Mouse (Mus musculus) olfactory bulb, adult 2 months (tissue): ENCODE results near the gene Slc5a4b. TPM values are rescaled to one million over a fixed set of nuclear protein-coding genes. Genes with fewer than 3 reads are reported as not detected.

Experiments used
- H3K27ac ChIP-seq: fragments of 200-500 bp; 2 replicates; pipeline ENCODE4 v1.5.1; 2012; ENCODE audit warnings: low read depth, low read length; ENCODE audit not compliant: insufficient read depth
- H3K4me1 ChIP-seq: fragments of 200-500 bp; 2 replicates; pipeline ENCODE4 v1.6.1; 2012; ENCODE audit warnings: low read length; ENCODE audit not compliant: control insufficient read depth, insufficient read depth
- H3K4me3 ChIP-seq: fragments of 200-500 bp; 2 replicates; pipeline ENCODE4 v1.5.1; 2012; ENCODE audit warnings: mild to moderate bottlenecking, low read depth, low read length, moderate library complexity; ENCODE audit not compliant: insufficient read depth
- CTCF ChIP-seq: fragments of 200-500 bp; IDR thresholded peaks from 2 replicates; pipeline ENCODE4 v1.5.1; 2012; ENCODE audit warnings: low read depth, mild to moderate bottlenecking, low read length, moderate library complexity; ENCODE audit not compliant: insufficient read depth
- POLR2A ChIP-seq: fragments of 200-500 bp; IDR thresholded peaks from 2 replicates; pipeline ENCODE4 v1.6.1; 2012; ENCODE audit warnings: mild to moderate bottlenecking, low read depth, low read length, moderate library complexity; ENCODE audit not compliant: insufficient read depth
- WGBS: fragments of 180-500 bp; shearing (Covaris S2); methylation state at CpG from one replicate; pipeline ENCODE4 v1.1.7; 2018; 5-methylcytosine and 5-hydroxymethylcytosine counted together
- polyA plus RNA-seq: library from polyadenylated mRNA; stranded (reverse); fragments of >200 nt; gene quantifications from 2 replicates; pipeline ENCODE4 v1.2.4, GENCODE M21; 2012; ENCODE audit warnings: low replicate concordance; ENCODE audit not compliant: missing spikeins, insufficient read depth, insufficient read length

The Slc5a4b gene
- not detected in 2 replicates for polyA plus RNA-seq

DNA sequence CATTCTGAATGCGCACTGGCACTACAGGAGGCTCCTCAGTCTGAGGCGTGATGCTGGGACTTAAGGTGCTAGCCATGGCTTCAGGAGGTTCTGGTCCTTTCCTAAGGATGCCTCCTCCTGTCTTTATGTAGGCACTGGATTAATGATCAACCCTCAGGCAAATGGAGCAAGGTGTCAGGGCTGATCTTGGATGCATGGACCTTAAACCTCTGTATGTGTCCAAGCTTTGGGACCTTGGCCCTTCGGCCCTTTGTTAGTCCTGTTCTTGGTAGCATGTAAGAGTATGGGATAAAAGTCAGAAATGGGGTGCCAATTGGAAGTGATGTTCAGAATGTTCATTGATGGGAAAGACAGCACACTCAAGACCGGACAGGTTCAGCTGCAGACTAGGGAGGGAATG lies at the start of gene Slc5a4b:
Gene Slc5a4b, minus strand, starts transcription at position 101 of the 400 bp plus-strand sequence.
- WGBS, result 94% methylated on average over 4 of the region's 4 CpGs
- no peak within 1 kb of the TSS for H3K27ac ChIP-seq
- H3K4me3 ChIP-seq, result no peak within 1 kb of the TSS
- H3K4me1 ChIP-seq, result no peaks in the 10 kb centered on the region
- no peak for TF ChIP-seq POLR2A
- no peak for TF ChIP-seq CTCF

DNA sequence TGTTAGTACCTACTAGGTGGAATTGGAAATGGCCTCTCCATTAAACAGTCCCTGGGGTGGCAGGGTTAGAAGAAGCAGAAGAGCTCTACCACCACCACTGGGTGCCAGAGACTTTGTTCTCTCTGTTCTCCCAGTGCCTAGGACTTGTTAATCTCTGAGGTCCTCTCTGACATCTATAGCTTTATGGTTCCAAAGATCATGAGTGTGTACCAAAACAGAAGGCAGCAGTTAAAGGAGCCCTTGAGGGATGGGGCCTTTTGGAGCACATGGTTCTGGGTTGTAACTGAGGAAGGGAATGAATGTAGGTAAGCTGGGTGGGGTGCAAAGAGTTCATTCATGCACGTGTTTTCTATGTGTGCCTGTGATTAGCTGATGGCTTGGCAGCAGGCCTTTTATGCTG lies 47.2 kb upstream of the Slc5a4b start:
- Histone ChIP-seq H3K4me3 (no peak overlapping the region), H3K27ac (no peak overlapping the region), H3K4me1 (no peaks in the 10 kb centered on the region)
- no peak for TF ChIP-seq POLR2A
- 88% methylated on average over 1 of the region's 1 CpGs for WGBS

DNA sequence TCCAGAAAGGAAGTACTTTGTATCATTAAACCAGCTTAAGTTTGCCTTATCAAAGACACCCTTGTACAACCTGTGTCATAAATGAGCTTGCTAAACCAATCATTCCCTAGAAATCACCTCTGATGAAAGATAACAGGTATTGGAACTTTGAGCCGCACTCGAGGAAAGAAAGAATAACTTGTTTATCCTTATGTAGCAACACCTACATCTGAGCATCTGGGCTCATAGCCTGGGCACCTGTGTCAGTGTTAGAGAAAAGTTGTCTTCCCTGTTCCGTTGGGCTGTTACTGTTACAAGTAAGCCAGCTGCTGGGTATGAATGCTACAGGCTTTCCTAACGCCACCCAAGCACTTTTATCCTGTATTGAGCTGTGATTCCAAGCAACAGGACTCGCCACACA lies 46.8 kb upstream of the Slc5a4b start:
- TF ChIP-seq POLR2A, result no peak
- no peak for TF ChIP-seq CTCF

GRCm38 (mm10) chr10:76155911-76156310 lies 45.1 kb upstream of the Slc5a4b start:
- no peak for TF ChIP-seq POLR2A
- no peak for TF ChIP-seq CTCF
- 86% methylated on average over 7 of the region's 7 CpGs for WGBS
- no peaks in the 10 kb centered on the region for H3K4me1 ChIP-seq

More for the DNA sequence above, 46.8 kb upstream of the Slc5a4b start:
- no peak overlapping the region for H3K4me3 ChIP-seq
- whole genome bisulfite sequencing, result 83% methylated on average over 5 of the region's 5 CpGs
- no peak overlapping the region for H3K27ac ChIP-seq
- no peaks in the 10 kb centered on the region for H3K4me1 ChIP-seq

DNA sequence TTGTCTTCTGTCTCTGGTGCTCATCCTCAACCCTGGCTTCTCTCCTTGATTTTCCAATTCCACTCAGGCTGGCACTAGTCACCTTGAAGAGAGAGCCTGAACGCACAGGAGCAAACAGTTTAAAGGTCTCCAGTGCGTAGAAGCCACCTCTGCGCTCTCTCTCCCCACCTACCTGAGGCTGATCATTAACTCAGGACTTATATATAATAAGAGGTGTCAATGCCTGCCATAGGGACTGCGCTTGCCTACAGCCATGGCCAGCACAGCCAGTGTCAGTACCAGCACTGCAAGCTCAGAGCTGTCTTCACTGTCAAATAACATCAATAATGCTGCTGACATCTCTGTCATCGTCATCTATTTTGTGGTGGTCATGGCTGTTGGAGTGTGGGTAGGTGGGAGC lies 36.5 kb upstream of the Slc5a4b start, which contains the start of gene Slc5a4a:
Gene Slc5a4a, plus strand, starts transcription at position 174 of the 400 bp plus-strand sequence.
- Histone ChIP-seq H3K4me3 (no peak within 1 kb of the TSS), H3K27ac (no peak within 1 kb of the TSS), H3K4me1 (no peaks in the 10 kb centered on the region)
- TF ChIP-seq POLR2A, result no peak
- TF ChIP-seq CTCF, result no peak
- 95% methylated on average over 5 of the region's 5 CpGs for WGBS

More at GRCm38 (mm10) chr10:76155911-76156310, 45.1 kb upstream of the Slc5a4b start:
- Histone ChIP-seq H3K27ac (no peak overlapping the region), H3K4me3 (no peak overlapping the region)

GRCm38 (mm10) chr10:76146846-76147245 lies 36.1 kb upstream of the Slc5a4b start:
- Histone ChIP-seq H3K4me3 (no peak overlapping the region), H3K27ac (no peak overlapping the region), H3K4me1 (no peaks in the 10 kb centered on the region)
- whole genome bisulfite sequencing, result 74% methylated on average over 8 of the region's 8 CpGs
- TF ChIP-seq POLR2A (no peak), CTCF (no peak)

DNA sequence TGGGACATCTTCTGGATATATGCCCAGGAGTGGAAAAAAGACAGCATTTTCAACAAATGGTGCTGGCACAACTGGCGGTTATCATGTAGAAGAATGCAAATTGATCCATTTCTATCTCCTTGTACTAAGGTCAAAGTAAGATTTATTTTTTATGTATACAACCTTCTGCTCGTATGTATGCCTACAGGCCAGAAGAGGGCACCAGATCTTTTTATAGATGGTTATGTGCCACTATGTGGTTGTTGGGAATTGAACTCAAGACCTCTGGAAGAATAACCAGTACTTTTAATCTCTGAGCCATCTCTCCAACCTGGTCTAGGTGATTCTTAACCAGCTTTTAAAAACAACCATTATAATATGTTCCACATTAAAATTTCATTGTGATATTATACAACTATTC lies 25.6 kb upstream of the Slc5a4b start:
- Histone ChIP-seq H3K27ac (no peak overlapping the region), H3K4me1 (no peaks in the 10 kb centered on the region), H3K4me3 (no peak overlapping the region)
- whole genome bisulfite sequencing, result 79% methylated on average over 2 of the region's 2 CpGs
- TF ChIP-seq CTCF (no peak), POLR2A (no peak)

DNA sequence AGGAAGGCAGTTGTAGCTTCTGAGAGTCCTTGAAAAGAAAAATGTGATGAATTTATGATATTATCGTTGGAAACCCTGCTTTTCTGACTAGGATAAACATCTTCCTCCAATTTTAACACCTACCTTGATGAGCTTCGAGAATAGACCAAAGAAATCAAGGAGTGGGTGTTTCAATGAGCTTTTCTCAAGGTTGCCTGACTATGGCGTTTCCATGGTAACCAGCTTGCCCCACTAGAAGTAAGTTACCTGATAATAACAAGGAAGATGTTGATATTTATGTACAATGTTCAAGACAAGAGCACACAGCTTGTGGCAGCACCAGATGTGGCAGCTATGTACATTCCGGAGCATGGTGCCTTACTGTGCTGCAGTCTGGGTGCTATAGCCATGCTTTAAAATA lies 21.7 kb upstream of the Slc5a4b start:
- no peak overlapping the region for H3K4me3 ChIP-seq
- H3K4me1 ChIP-seq, result no peaks in the 10 kb centered on the region
- WGBS, result 61% methylated on average over 4 of the region's 4 CpGs
- TF ChIP-seq CTCF, result no peak
- TF ChIP-seq POLR2A, result no peak
- H3K27ac ChIP-seq, result no peak overlapping the region

GRCm38 (mm10) chr10:76121495-76121894 lies 10.7 kb upstream of the Slc5a4b start:
- H3K4me3 ChIP-seq, result no peak overlapping the region
- H3K27ac ChIP-seq, result no peak overlapping the region
- no peaks in the 10 kb centered on the region for H3K4me1 ChIP-seq
- TF ChIP-seq CTCF, result no peak
- TF ChIP-seq POLR2A, result no peak
- WGBS, result 92% methylated on average over 5 of the region's 5 CpGs

- Histone ChIP-seq H3K27ac (no peak overlapping the region), H3K4me1 (no peaks in the 10 kb centered on the region), H3K4me3 (no peak overlapping the region)
- TF ChIP-seq POLR2A (no peak), CTCF (no peak)
- 31% methylated on average over 4 of the region's 4 CpGs for WGBS
Observed at GRCm38 (mm10) chr10:76120124-76120711, 9.5 kb upstream of the Slc5a4b start.
